Mouse (Mus musculus): ENCODE results near the gene Lamb1.

Lamb1 gene

DNA sequence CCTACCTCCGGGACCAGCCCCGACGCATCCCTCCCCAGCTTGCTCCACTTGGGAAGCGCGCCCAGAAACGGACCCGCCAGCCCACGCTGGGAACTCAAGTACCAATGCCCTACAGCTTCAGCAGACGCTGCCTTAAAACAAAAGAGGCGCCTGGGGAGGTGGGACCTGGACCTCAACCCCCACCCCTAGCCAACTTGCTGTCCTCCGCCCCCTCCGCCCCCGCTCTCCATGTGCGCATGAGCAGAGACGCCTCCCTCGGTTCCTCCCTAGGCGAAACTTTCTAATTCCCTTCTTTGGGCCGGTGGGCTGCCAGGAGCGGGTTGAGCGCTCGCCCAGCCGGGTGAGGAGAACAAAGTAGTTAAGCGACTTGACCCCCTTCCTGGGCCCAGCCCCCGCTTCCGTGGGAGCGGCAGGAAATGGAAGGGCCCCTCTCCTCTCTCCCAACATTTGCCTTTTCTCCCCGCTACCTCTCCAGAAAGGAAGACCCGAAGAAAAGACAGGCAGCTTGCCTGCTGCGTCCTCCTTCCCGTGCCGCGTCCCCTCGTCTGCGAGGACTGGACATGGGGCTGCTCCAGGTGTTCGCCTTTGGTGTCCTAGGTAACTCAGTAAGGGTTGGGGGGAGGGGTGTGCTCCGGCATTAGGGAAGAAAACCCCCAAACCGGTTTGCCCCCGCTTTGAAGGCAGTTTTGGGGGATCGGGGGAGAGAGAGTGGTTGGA, at the start of gene Lamb1:
TSS of gene Lamb1 (plus strand) at position 230 of the 717 bp plus-strand sequence.
- TF ChIP-seq POU5F1 (IDR thresholded peaks at IDR 0.05; ENCODE audit: borderline replicate concordance, low read length) (no peak), CTCF (conservative IDR thresholded peaks at IDR 0.05; ENCODE audit: low read length) (no peak), NANOG (IDR thresholded peaks at IDR 0.05; ENCODE audit: borderline replicate concordance, low read length) (peak; percentile 38; the same call in 1 of the 2 replicates)
- Histone ChIP-seq H3K27me3 (ENCODE audit: insufficient read depth, low read length) (peaks cover 38% of the 10 kb centered on the region), H3K36me3 (ENCODE audit: insufficient read depth, low read length) (peaks cover 34% of the 10 kb centered on the region), H3K4me3 (replicated peaks; ENCODE audit: low read length) (peak within 1 kb of the TSS; percentile 87), H3K9me3 (ENCODE audit: low read length) (no peaks in the 10 kb centered on the region), H3K4me1 (replicated peaks; ENCODE audit: low read depth, low read length) (peaks cover 82% of the 10 kb centered on the region)

DNA sequence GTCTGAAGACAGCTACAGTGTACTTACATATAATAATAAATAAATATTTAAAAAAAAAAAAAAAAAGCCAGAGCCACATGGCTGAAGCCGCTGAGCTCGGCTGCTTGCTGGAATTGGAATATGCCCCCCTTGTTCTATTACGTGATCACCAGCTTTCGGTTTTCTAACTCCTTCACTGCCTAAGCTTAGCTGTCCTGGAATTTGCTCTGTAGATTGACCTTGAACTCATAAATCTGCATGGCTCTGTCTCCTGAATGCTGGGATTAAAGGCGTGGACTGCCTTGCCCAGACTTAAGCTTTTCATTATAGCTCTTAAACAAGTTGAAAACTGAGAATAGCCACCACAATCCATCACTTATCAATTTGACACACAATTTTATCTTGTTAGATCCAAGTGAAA, 47.8 kb upstream of the Lamb1 start:
- Histone ChIP-seq H3K4me1 (replicated peaks; ENCODE audit: low read depth, low read length) (peaks cover 22% of the 10 kb centered on the region), H3K4me3 (replicated peaks; ENCODE audit: low read length) (no peak overlapping the region), H3K27me3 (ENCODE audit: insufficient read depth, low read length) (no peaks in the 10 kb centered on the region), H3K36me3 (ENCODE audit: insufficient read depth, low read length) (no peaks in the 10 kb centered on the region), H3K9me3 (ENCODE audit: low read length) (peaks cover 5% of the 10 kb centered on the region)
- TF ChIP-seq NANOG (IDR thresholded peaks at IDR 0.05; ENCODE audit: borderline replicate concordance, low read length) (no peak), CTCF (conservative IDR thresholded peaks at IDR 0.05; ENCODE audit: low read length) (no peak), POU5F1 (IDR thresholded peaks at IDR 0.05; ENCODE audit: borderline replicate concordance, low read length) (no peak)

- Histone ChIP-seq H3K27me3 (ENCODE audit: insufficient read depth, low read length) (no peaks in the 10 kb centered on the region), H3K9me3 (ENCODE audit: low read length) (peaks cover 5% of the 10 kb centered on the region), H3K4me1 (replicated peaks; ENCODE audit: low read depth, low read length) (peaks cover 27% of the 10 kb centered on the region), H3K4me3 (replicated peaks; ENCODE audit: low read length) (no peak overlapping the region), H3K36me3 (ENCODE audit: insufficient read depth, low read length) (no peaks in the 10 kb centered on the region)
- TF ChIP-seq CTCF (conservative IDR thresholded peaks at IDR 0.05; ENCODE audit: low read length) (no peak), NANOG (IDR thresholded peaks at IDR 0.05; ENCODE audit: borderline replicate concordance, low read length) (no peak), POU5F1 (IDR thresholded peaks at IDR 0.05; ENCODE audit: borderline replicate concordance, low read length) (no peak)
These were observed 46.3 kb upstream of the Lamb1 start for GRCm38 (mm10) chr12:31218774-31219173.

- Histone ChIP-seq H3K36me3 (ENCODE audit: insufficient read depth, low read length) (no peaks in the 10 kb centered on the region), H3K4me3 (replicated peaks; ENCODE audit: low read length) (no peak overlapping the region), H3K4me1 (replicated peaks; ENCODE audit: low read depth, low read length) (peaks cover 49% of the 10 kb centered on the region), H3K27me3 (ENCODE audit: insufficient read depth, low read length) (no peaks in the 10 kb centered on the region), H3K9me3 (ENCODE audit: low read length) (no peaks in the 10 kb centered on the region)
- TF ChIP-seq CTCF (conservative IDR thresholded peaks at IDR 0.05; ENCODE audit: low read length) = no peak
These were observed 43.5 kb upstream of the Lamb1 start for GRCm38 (mm10) chr12:31221522-31221921.

- no peak for TF ChIP-seq NANOG (IDR thresholded peaks at IDR 0.05; ENCODE audit: borderline replicate concordance, low read length)
- no peak for TF ChIP-seq POU5F1 (IDR thresholded peaks at IDR 0.05; ENCODE audit: borderline replicate concordance, low read length)
- no peak for TF ChIP-seq CTCF (conservative IDR thresholded peaks at IDR 0.05; ENCODE audit: low read length)
- Histone ChIP-seq H3K36me3 (ENCODE audit: insufficient read depth, low read length) (no peaks in the 10 kb centered on the region), H3K27me3 (ENCODE audit: insufficient read depth, low read length) (no peaks in the 10 kb centered on the region), H3K9me3 (ENCODE audit: low read length) (no peaks in the 10 kb centered on the region), H3K4me3 (replicated peaks; ENCODE audit: low read length) (no peak overlapping the region), H3K4me1 (replicated peaks; ENCODE audit: low read depth, low read length) (peaks cover 50% of the 10 kb centered on the region)
These were observed 42.8 kb upstream of the Lamb1 start for GRCm38 (mm10) chr12:31222282-31222681.

DNA sequence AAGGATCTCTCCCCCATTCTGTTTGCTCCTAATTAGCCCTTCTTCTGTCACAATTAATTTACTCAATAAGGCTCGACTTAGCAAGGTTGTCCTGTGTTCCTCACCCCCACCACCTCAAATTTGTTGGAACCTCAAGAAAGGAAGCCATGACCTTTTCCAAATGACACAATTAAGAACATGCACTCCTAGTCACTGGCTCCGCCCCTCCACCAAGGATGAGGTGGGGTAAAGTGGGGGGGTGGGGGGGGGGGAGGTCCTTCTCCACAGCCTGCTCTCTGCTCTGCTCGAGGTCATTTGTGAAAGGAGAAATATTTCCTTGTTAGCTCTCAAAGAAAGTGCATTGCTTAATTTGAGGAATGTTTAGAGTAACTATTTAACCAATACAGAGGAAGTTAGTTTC, 42.3 kb upstream of the Lamb1 start:
- TF ChIP-seq NANOG (IDR thresholded peaks at IDR 0.05; ENCODE audit: borderline replicate concordance, low read length) (no peak), CTCF (conservative IDR thresholded peaks at IDR 0.05; ENCODE audit: low read length) (no peak), POU5F1 (IDR thresholded peaks at IDR 0.05; ENCODE audit: borderline replicate concordance, low read length) (no peak)
- no peaks in the 10 kb centered on the region for H3K36me3 ChIP-seq (ENCODE audit: insufficient read depth, low read length)
- H3K9me3 ChIP-seq (ENCODE audit: low read length) = no peaks in the 10 kb centered on the region
- no peak overlapping the region for H3K4me3 ChIP-seq (replicated peaks; ENCODE audit: low read length)
- H3K27me3 ChIP-seq (ENCODE audit: insufficient read depth, low read length) = no peaks in the 10 kb centered on the region
- H3K4me1 ChIP-seq (replicated peaks; ENCODE audit: low read depth, low read length) = peaks cover 46% of the 10 kb centered on the region

GRCm38 (mm10) chr12:31225451-31225850, 39.6 kb upstream of the Lamb1 start:
- Histone ChIP-seq H3K27me3 (ENCODE audit: insufficient read depth, low read length) (0 out of 2 replicates have a peak, but pooled peaks cover 2% of the 10 kb centered on the region), H3K9me3 (ENCODE audit: low read length) (no peaks in the 10 kb centered on the region), H3K36me3 (ENCODE audit: insufficient read depth, low read length) (no peaks in the 10 kb centered on the region), H3K4me3 (replicated peaks; ENCODE audit: low read length) (peak overlapping the region; percentile 32; the same call in 1 of the 2 replicates), H3K4me1 (replicated peaks; ENCODE audit: low read depth, low read length) (peaks cover 57% of the 10 kb centered on the region)
- TF ChIP-seq POU5F1 (IDR thresholded peaks at IDR 0.05; ENCODE audit: borderline replicate concordance, low read length) (no peak), CTCF (conservative IDR thresholded peaks at IDR 0.05; ENCODE audit: low read length) (no peak), NANOG (IDR thresholded peaks at IDR 0.05; ENCODE audit: borderline replicate concordance, low read length) (no peak)

- TF ChIP-seq CTCF (conservative IDR thresholded peaks at IDR 0.05; ENCODE audit: low read length) (no peak), POU5F1 (IDR thresholded peaks at IDR 0.05; ENCODE audit: borderline replicate concordance, low read length) (no peak), NANOG (IDR thresholded peaks at IDR 0.05; ENCODE audit: borderline replicate concordance, low read length) (no peak)
- H3K4me3 ChIP-seq (replicated peaks; ENCODE audit: low read length) = no peak overlapping the region
- H3K4me1 ChIP-seq (replicated peaks; ENCODE audit: low read depth, low read length) = peaks cover 53% of the 10 kb centered on the region
- H3K27me3 ChIP-seq (ENCODE audit: insufficient read depth, low read length) = 0 out of 2 replicates have a peak, but pooled peaks cover 2% of the 10 kb centered on the region
- H3K9me3 ChIP-seq (ENCODE audit: low read length) = no peaks in the 10 kb centered on the region
- no peaks in the 10 kb centered on the region for H3K36me3 ChIP-seq (ENCODE audit: insufficient read depth, low read length)
These were observed 37.9 kb upstream of the Lamb1 start for GRCm38 (mm10) chr12:31227167-31227566.

DNA sequence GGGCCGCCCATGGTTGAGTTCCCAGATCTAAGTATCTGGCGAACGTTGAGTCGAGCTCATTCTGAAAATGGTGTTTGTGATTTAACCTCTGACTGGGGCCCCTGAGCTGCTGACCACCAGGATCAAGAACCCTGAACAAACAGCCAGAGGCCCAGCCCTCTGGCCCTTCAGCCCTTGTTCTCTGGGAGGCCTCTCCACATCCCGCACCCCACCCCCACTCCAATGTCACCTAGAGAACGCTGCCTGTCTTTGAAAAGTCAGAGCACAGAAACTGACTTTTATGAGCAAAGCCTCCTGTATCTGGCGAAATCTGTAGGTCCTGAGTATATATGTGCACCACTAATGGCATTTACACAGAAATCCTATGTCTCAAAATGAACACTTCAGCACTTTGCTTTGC, 36.2 kb upstream of the Lamb1 start:
- H3K9me3 ChIP-seq (ENCODE audit: low read length) = no peaks in the 10 kb centered on the region
- H3K4me1 ChIP-seq (replicated peaks; ENCODE audit: low read depth, low read length) = peaks cover 50% of the 10 kb centered on the region
- H3K27me3 ChIP-seq (ENCODE audit: insufficient read depth, low read length) = 0 out of 2 replicates have a peak, but pooled peaks cover 2% of the 10 kb centered on the region

More for the DNA sequence above, 36.2 kb upstream of the Lamb1 start:
- TF ChIP-seq CTCF (conservative IDR thresholded peaks at IDR 0.05; ENCODE audit: low read length) = no peak
- TF ChIP-seq NANOG (IDR thresholded peaks at IDR 0.05; ENCODE audit: borderline replicate concordance, low read length) = no peak
- TF ChIP-seq POU5F1 (IDR thresholded peaks at IDR 0.05; ENCODE audit: borderline replicate concordance, low read length) = no peak
- Histone ChIP-seq H3K4me3 (replicated peaks; ENCODE audit: low read length) (no peak overlapping the region), H3K36me3 (ENCODE audit: insufficient read depth, low read length) (no peaks in the 10 kb centered on the region)

Data from E14TG2a.4 (cell line).